Mouse (Mus musculus) forebrain, postnatal 0 days (tissue): ENCODE measurements around the gene Btla. TPM values are rescaled to one million over a fixed set of nuclear protein-coding genes. Genes with fewer than 3 reads are reported as not detected.
A peak's percentile ranks its signal among the peaks of the same experiment; 100 is the strongest.

Experiments
- ATAC-seq: fragments of 200-750 bp; cut with Nextera tagmentation; 2 replicates; pipeline ENCODE4 v1.8.0; 2017; ENCODE audit warnings: mild to moderate bottlenecking, moderate library complexity
- DNase-seq: peaks from one replicate; pipeline ENCODE4 v3.0.0-alpha.2; 2015
- H3K27ac ChIP-seq: fragments of 300-500 bp; sonication (generic); 2 replicates; pipeline ENCODE4 v1.5.1; 2014; ENCODE audit warnings: low read depth, mild to moderate bottlenecking, antibody characterized with exemption, low read length, moderate library complexity, mixed read lengths
- H3K27me3 ChIP-seq: fragments of 300-500 bp; sonication (generic); 2 replicates; pipeline ENCODE4 v1.6.1; 2014; ENCODE audit warnings: mild to moderate bottlenecking, low read length, mixed read lengths; ENCODE audit not compliant: insufficient read depth
- H3K36me3 ChIP-seq: fragments of 300-500 bp; sonication (generic); 2 replicates; pipeline ENCODE4 v1.6.1; 2014; ENCODE audit warnings: mild to moderate bottlenecking, moderate library complexity; ENCODE audit not compliant: insufficient read depth
- H3K4me1 ChIP-seq: fragments of 300-500 bp; sonication (generic); 2 replicates; pipeline ENCODE4 v1.6.1; 2014; ENCODE audit warnings: antibody characterized with exemption; ENCODE audit not compliant: insufficient read depth
- H3K4me2 ChIP-seq: fragments of 300-500 bp; sonication (generic); 2 replicates; pipeline ENCODE4 v1.6.1; 2014; ENCODE audit warnings: low read depth, mild to moderate bottlenecking, moderate library complexity
- H3K4me3 ChIP-seq: fragments of 300-500 bp; sonication (generic); 2 replicates; pipeline ENCODE4 v1.5.1; 2014; ENCODE audit warnings: low read depth, low read length, mixed read lengths
- H3K9ac ChIP-seq: fragments of 300-500 bp; sonication (generic); 2 replicates; pipeline ENCODE4 v1.6.1; 2014; ENCODE audit warnings: mild to moderate bottlenecking
- H3K9me3 ChIP-seq: fragments of 300-500 bp; sonication (generic); 2 replicates; pipeline ENCODE4 v1.6.1; 2016; ENCODE audit warnings: low read length
- CTCF ChIP-seq: sonication (generic); IDR thresholded peaks from 2 replicates; pipeline ENCODE4 v1.5.1; 2016; ENCODE audit warnings: antibody characterized with exemption, control low read depth, low read depth
- WGBS: fragments of 180-500 bp; shearing (Covaris S2); extraction: QIAGEN DNeasy Blood & Tissue Kit; methylation state at CpG from one replicate; pipeline ENCODE4 v1.1.7; 2014; 5-methylcytosine and 5-hydroxymethylcytosine counted together
- polyA plus RNA-seq: library from polyadenylated mRNA; unstranded; fragments of >200 nt; fragmentation: Nextera tagmentation; extraction: Ambion mirVana; gene quantifications from 2 replicates; pipeline ENCODE4 v1.2.1, GENCODE M21; 2015
- total RNA-seq: library from RNA; depleted of rRNA; stranded (reverse); fragments of >200 nt; gene quantifications from 2 replicates; pipeline ENCODE4 v1.2.3, GENCODE M21; 2014; rRNA removed

Gene Btla
- total RNA-seq, result 0.15 and 0.81 TPM in 2 replicates
- 0.13 and 0.21 TPM in 2 replicates for polyA plus RNA-seq

DNA sequence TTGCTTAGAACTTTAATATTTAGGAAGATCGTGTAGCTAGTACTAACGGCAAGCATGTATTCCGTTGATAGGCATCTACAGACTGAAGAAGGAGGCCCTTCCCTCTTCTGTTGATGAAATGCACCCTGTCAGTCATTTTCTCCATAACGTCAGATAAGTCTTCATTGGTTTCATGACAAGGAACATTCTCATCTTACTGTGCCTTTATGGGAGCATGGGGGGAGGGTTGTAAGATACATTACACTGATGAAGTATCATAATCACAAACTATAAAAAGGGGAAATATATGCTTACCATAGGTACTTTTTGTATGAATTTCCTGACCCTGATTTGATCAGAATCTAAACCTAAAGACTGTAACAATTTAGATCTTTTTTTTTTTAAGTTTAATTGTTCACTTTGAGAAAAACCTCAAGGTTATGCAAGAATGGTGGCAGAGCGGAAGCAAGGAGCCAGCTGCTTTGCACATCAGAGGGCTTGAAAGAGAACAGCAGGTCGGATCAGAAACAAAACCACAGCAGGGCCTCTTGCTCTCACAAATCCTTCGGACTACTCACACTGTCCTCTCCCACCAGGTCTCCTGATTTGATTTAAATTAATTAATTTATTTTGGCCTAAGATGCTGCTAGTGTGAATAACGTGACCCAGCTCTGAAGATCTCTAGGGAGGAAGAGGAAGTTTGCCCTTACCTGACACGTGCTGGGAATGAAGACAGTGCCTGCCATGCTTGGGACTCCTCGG lies at the start of gene Btla:
Btla (plus strand) TSS at position 668 of the 741 bp plus-strand sequence.
- no peak within 1 kb of the TSS for H3K4me2 ChIP-seq
- ATAC-seq (no peak), DNase-seq (no peak)
- no peaks in the 10 kb centered on the region for H3K27me3 ChIP-seq
- no peaks in the 10 kb centered on the region for H3K4me1 ChIP-seq
- no peak within 1 kb of the TSS for H3K27ac ChIP-seq
- H3K9ac ChIP-seq, result no peak within 1 kb of the TSS
- no peak within 1 kb of the TSS for H3K4me3 ChIP-seq
- H3K9me3 ChIP-seq, result no peaks in the 10 kb centered on the region
- no peaks in the 10 kb centered on the region for H3K36me3 ChIP-seq
- WGBS, result 32% methylated on average over 10 of the region's 10 CpGs
- no peak for TF ChIP-seq CTCF

DNA sequence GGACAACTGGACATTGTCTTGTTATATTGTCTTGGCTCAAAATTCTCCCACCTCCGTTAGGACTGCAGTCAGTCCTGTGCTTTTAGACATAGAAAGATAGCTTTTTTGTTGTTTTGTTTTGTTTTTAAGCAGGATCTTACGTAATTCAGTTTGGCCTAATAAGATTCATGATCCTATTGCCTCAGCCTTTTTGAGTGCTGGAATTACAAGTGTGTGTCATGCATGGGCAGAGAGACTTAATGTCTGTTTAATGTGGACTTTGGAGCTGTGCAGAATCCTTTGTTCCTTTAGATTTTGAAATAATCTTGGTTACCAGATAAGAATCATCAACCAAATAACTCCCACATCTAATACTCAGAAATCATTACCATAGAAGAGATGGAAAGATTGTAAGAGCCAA lies 45.6 kb upstream of the Btla start:
- TF ChIP-seq CTCF, result no peak
- ATAC-seq (no peak), DNase-seq (no peak)
- Histone ChIP-seq H3K4me1 (no peaks in the 10 kb centered on the region), H3K36me3 (peaks cover 6% of the 10 kb centered on the region; the same call in 1 of the 2 replicates), H3K4me2 (no peak overlapping the region), H3K9ac (no peak overlapping the region), H3K9me3 (no peaks in the 10 kb centered on the region), H3K27ac (no peak overlapping the region), H3K27me3 (no peaks in the 10 kb centered on the region), H3K4me3 (no peak overlapping the region)
- 81% methylated on average over 2 of the region's 2 CpGs for WGBS

DNA sequence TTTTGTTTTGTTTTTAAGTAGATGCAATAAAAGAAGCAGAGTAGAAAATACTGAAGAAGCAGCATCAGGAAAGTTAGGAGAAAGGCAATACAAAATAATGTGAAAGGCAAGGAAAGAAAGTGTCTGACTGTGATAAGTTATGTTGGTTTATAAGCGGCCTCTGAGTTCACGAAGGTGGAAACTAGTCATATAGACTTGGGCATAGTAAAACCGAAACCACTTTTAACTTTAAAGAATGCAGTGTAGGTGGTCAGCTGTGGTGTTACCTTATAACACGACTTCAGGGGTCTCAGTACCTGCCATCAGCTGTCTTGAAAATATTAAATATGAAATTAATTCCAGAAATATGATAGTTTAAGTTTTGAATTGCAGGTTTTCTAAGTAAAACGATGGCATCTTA lies 42.3 kb upstream of the Btla start:
- no peak for TF ChIP-seq CTCF
- DNase-seq (no peak), ATAC-seq (no peak)
- H3K4me3 ChIP-seq, result no peak overlapping the region
- H3K36me3 ChIP-seq, result peaks cover 14% of the 10 kb centered on the region; the same call in 1 of the 2 replicates
- no peak overlapping the region for H3K4me2 ChIP-seq
- H3K9ac ChIP-seq, result no peak overlapping the region
- no peak overlapping the region for H3K27ac ChIP-seq
- no peaks in the 10 kb centered on the region for H3K4me1 ChIP-seq
- 95% methylated on average over 5 of the region's 5 CpGs for WGBS
- no peaks in the 10 kb centered on the region for H3K9me3 ChIP-seq
- H3K27me3 ChIP-seq, result no peaks in the 10 kb centered on the region

DNA sequence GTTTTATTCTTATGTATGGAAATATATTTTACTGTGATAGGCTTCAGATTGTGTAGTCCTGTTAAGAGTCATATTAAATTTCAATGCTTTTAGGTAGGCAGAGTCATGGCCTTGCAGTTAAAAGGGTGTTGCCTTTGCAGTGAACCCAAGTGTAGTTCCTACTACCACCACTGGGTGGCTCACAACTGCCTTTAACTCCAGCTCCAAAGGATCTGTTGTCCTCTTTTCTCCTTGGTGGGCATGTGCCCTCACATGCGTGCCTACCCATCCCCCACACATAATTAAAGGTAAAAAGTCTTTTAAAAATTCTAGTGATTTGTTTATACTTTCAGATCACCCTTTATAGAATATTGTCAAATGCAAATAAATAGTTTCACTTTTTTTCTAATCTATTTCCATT lies 31.5 kb upstream of the Btla start:
- Histone ChIP-seq H3K4me2 (no peak overlapping the region), H3K9ac (no peak overlapping the region), H3K4me1 (no peaks in the 10 kb centered on the region), H3K4me3 (no peak overlapping the region), H3K27me3 (no peaks in the 10 kb centered on the region), H3K27ac (no peak overlapping the region), H3K36me3 (peaks cover 15% of the 10 kb centered on the region), H3K9me3 (no peaks in the 10 kb centered on the region)
- DNase-seq (peak; percentile 82), ATAC-seq (peak; percentile 79)
- TF ChIP-seq CTCF, result peak; percentile 91
- 3% methylated on average over 1 of the region's 1 CpGs for WGBS

DNA sequence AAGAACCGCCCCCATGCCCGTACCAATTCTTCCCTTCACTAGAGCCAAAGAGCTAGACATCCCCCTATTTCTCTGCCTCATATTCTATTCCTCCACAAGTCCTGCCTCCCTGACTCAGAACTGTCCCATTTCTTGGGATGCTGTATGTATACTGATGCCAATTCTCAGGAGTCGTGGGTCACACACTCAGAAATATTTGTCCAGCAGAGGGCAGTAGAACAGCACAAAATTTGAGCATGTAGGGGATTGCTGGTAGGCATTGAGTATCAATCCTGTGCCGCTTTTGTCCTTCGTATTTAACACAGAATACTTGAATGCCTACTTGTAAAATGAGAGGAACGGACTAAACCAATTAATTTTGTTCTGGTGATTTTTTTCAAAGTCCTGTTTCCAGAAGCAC lies 27.3 kb upstream of the Btla start:
- Histone ChIP-seq H3K9ac (no peak overlapping the region), H3K36me3 (0 out of 2 replicates have a peak, but pooled peaks cover 3% of the 10 kb centered on the region), H3K4me2 (no peak overlapping the region), H3K27ac (no peak overlapping the region), H3K9me3 (no peaks in the 10 kb centered on the region), H3K27me3 (no peaks in the 10 kb centered on the region), H3K4me3 (no peak overlapping the region), H3K4me1 (no peaks in the 10 kb centered on the region)
- DNase-seq (peak; percentile 93), ATAC-seq (peak; percentile 90)
- peak; percentile 93 for TF ChIP-seq CTCF
- WGBS, result 24% methylated on average over 6 of the region's 6 CpGs

DNA sequence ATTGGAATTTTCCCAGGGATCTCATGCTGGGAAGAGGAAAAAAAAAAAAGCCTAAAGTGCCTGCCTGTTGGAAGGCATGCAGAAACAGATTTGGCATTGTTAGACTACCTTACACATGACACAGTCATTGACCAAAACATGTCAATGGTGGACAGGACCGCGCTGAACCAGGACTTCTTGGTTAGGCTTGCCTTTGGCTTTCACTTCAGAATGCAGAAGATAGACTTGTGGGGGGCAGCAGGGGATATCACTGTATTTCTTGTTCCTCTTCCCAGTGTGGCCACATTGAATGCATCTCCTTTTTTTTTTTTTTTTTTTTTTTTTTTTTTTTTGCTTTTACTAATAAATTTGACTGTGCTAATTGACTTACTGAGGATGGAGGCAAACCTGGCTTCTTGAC lies 22.7 kb upstream of the Btla start:
- Histone ChIP-seq H3K9ac (no peak overlapping the region), H3K27me3 (no peaks in the 10 kb centered on the region), H3K4me1 (no peaks in the 10 kb centered on the region), H3K9me3 (no peaks in the 10 kb centered on the region), H3K36me3 (no peaks in the 10 kb centered on the region), H3K4me3 (no peak overlapping the region), H3K27ac (no peak overlapping the region), H3K4me2 (no peak overlapping the region)
- DNase-seq (no peak), ATAC-seq (no peak)
- no peak for TF ChIP-seq CTCF
- 85% methylated on average over 2 of the region's 2 CpGs for WGBS

DNA sequence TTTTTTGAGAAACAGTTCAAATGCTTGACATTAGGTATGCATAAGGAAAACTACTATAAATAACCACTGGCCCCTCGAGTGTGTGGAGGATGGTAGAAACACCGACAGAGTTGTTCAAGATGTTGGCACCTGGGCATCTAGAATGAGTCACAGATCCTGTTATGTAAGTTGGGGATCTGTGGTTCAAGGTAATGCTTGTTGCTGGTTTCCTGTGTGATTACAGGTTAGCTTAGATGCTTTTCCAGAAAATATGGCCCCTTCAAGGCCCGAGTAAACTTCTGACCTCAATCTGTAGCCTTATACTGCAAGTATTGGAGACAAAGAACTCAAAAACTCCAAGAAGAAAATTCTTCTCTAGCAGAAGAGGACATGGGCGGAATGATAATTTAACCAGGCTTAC lies 19.7 kb upstream of the Btla start:
- Histone ChIP-seq H3K9ac (no peak overlapping the region), H3K27ac (no peak overlapping the region), H3K36me3 (no peaks in the 10 kb centered on the region), H3K9me3 (no peaks in the 10 kb centered on the region), H3K27me3 (no peaks in the 10 kb centered on the region), H3K4me1 (no peaks in the 10 kb centered on the region), H3K4me2 (no peak overlapping the region), H3K4me3 (no peak overlapping the region)
- no peak for DNase-seq
- WGBS, result 89% methylated on average over 4 of the region's 4 CpGs
- TF ChIP-seq CTCF, result no peak
- no peak for ATAC-seq
